Mouse (Mus musculus) neural tube, embryonic 11.5 days (tissue): Measurements from ENCODE around the gene Ankrd16. TPM values are rescaled to one million over a fixed set of nuclear protein-coding genes. Genes with fewer than 3 reads are reported as not detected.

ENCODE experiments used
- ATAC-seq: fragments of 200-750 bp; cut with Nextera tagmentation; 2 replicates; pipeline ENCODE4 v1.8.0; 2017; ENCODE audit warnings: moderate number of reproducible peaks, mild to moderate bottlenecking, moderate TSS enrichment, moderate library complexity; ENCODE audit not compliant: insufficient read depth, low FRiP score, low TSS enrichment
- DNase-seq: peaks from one replicate; pipeline ENCODE4 v3.0.0-alpha.2; 2015; ENCODE audit warnings: low spot score
- H3K27ac ChIP-seq: fragments of 300-500 bp; sonication (generic); 2 replicates; pipeline ENCODE4 v1.5.1; 2014; ENCODE audit warnings: low read depth, mild to moderate bottlenecking, low read length
- H3K27me3 ChIP-seq: fragments of 300-500 bp; sonication (generic); 2 replicates; pipeline ENCODE4 v1.6.1; 2014; ENCODE audit warnings: mild to moderate bottlenecking, low read length, mixed read lengths; ENCODE audit not compliant: control insufficient read depth, insufficient read depth
- H3K36me3 ChIP-seq: fragments of 300-500 bp; sonication (generic); 2 replicates; pipeline ENCODE4 v1.6.1; 2014; ENCODE audit warnings: mild to moderate bottlenecking, low read length, moderate library complexity, mixed read lengths; ENCODE audit not compliant: control insufficient read depth, insufficient read depth
- H3K4me1 ChIP-seq: fragments of 300-500 bp; sonication (generic); 2 replicates; pipeline ENCODE4 v1.6.1; 2014; ENCODE audit warnings: low read length, mixed read lengths; ENCODE audit not compliant: control insufficient read depth, insufficient read depth
- H3K4me2 ChIP-seq: fragments of 300-500 bp; sonication (generic); 2 replicates; pipeline ENCODE4 v1.6.1; 2014; ENCODE audit warnings: low read depth, mild to moderate bottlenecking, moderate library complexity
- H3K4me3 ChIP-seq: fragments of 300-500 bp; sonication (generic); 2 replicates; pipeline ENCODE4 v1.5.1; 2014; ENCODE audit warnings: low read depth, low read length
- H3K9ac ChIP-seq: fragments of 300-500 bp; sonication (generic); 2 replicates; pipeline ENCODE4 v1.6.1; 2014; ENCODE audit warnings: mild to moderate bottlenecking, low read length
- H3K9me3 ChIP-seq: fragments of 300-500 bp; sonication (generic); 2 replicates; pipeline ENCODE4 v1.6.1; 2016; ENCODE audit warnings: low read length; ENCODE audit not compliant: control insufficient read depth
- WGBS: fragments of 180-500 bp; shearing (Covaris S2); extraction: QIAGEN DNeasy Blood & Tissue Kit; methylation state at CpG from one replicate; pipeline ENCODE4 v1.1.7; 2014; 5-methylcytosine and 5-hydroxymethylcytosine counted together
- polyA plus RNA-seq: library from polyadenylated mRNA; unstranded; fragments of >200 nt; fragmentation: Nextera tagmentation; extraction: Ambion mirVana; gene quantifications from 2 replicates; pipeline ENCODE4 v1.2.1, GENCODE M21; 2014

Ankrd16 gene
- polyA plus RNA-seq, 1 experiment from 2014 or later = 28.0 TPM

- Histone ChIP-seq H3K27me3 (no peaks in the 10 kb centered on the region), H3K9ac (no peak overlapping the region), H3K27ac (no peak overlapping the region), H3K9me3 (no peaks in the 10 kb centered on the region), H3K4me2 (no peak overlapping the region), H3K4me3 (no peak overlapping the region), H3K36me3 (peaks cover 12% of the 10 kb centered on the region), H3K4me1 (no peaks in the 10 kb centered on the region)
- 73% methylated on average over 4 of the region's 4 CpGs for WGBS
- ATAC-seq (no peak), DNase-seq (no peak)
Measured at GRCm38 (mm10) chr2:11794668-11795067, 17.0 kb downstream of the Ankrd16 start.

GRCm38 (mm10) chr2:11797930-11798364, 20.3 kb downstream of the Ankrd16 start:
- Histone ChIP-seq H3K9ac (no peak overlapping the region), H3K27ac (no peak overlapping the region), H3K4me1 (no peaks in the 10 kb centered on the region), H3K4me2 (no peak overlapping the region), H3K4me3 (no peak overlapping the region), H3K27me3 (no peaks in the 10 kb centered on the region), H3K36me3 (no peaks in the 10 kb centered on the region), H3K9me3 (no peaks in the 10 kb centered on the region)
- ATAC-seq (no peak), DNase-seq (no peak)
- 65% methylated on average over 5 of the region's 5 CpGs for WGBS

GRCm38 (mm10) chr2:11801299-11801930, 23.7 kb downstream of the Ankrd16 start:
- no peak overlapping the region for H3K4me3 ChIP-seq
- no peaks in the 10 kb centered on the region for H3K4me1 ChIP-seq
- no peak for ATAC-seq
- 81% methylated on average over 2 of the region's 2 CpGs for WGBS
- no peaks in the 10 kb centered on the region for H3K36me3 ChIP-seq
- no peak for DNase-seq
- no peaks in the 10 kb centered on the region for H3K9me3 ChIP-seq
- H3K9ac ChIP-seq = no peak overlapping the region
- no peaks in the 10 kb centered on the region for H3K27me3 ChIP-seq
- H3K27ac ChIP-seq = no peak overlapping the region
- no peak overlapping the region for H3K4me2 ChIP-seq

Other genes with a start within 250 kb of the Ankrd16 start
- gene Pfkfb3, start 223.8 kb upstream of the Ankrd16 start, polyA plus RNA-seq = 15.9 and 18.6 TPM in 2 replicates
- gene Rbm17, start 173.7 kb upstream of the Ankrd16 start, polyA plus RNA-seq = 188 and 192 TPM in 2 replicates
- gene Gm17490, start 151.6 kb upstream of the Ankrd16 start, polyA plus RNA-seq = not detected in 2 replicates
- not detected in 2 replicates for gene Il2ra, start 135.1 kb upstream of the Ankrd16 start, polyA plus RNA-seq
- gene Il15ra, start 72.6 kb upstream of the Ankrd16 start, polyA plus RNA-seq = 0.41 and 0.82 TPM in 2 replicates
- 134 and 136 TPM in 2 replicates for gene Fbh1, start 294 bp upstream of the Ankrd16 start, polyA plus RNA-seq